Mouse (Mus musculus) liver, embryonic 13.5 days (tissue): Measurements from ENCODE around the gene Shisa6. TPM values are rescaled to one million over a fixed set of nuclear protein-coding genes. Genes with fewer than 3 reads are reported as not detected.
A peak's percentile ranks its signal among the peaks of the same experiment; 100 is the strongest.

ENCODE experiments used
- ATAC-seq: fragments of 200-750 bp; cut with Nextera tagmentation; 2 replicates; pipeline ENCODE4 v1.8.0; 2017; ENCODE audit warnings: low read depth, mild to moderate bottlenecking, moderate number of reproducible peaks, moderate library complexity
- DNase-seq: peaks from one replicate; pipeline ENCODE4 v3.0.0; 2022
- H3K27ac ChIP-seq: fragments of 300-500 bp; sonication (generic); 2 replicates; pipeline ENCODE4 v1.5.1; 2015; ENCODE audit warnings: moderate library complexity, mild to moderate bottlenecking, inconsistent platforms
- H3K27me3 ChIP-seq: fragments of 300-500 bp; sonication (generic); 2 replicates; pipeline ENCODE4 v1.6.1; 2015; ENCODE audit warnings: mild to moderate bottlenecking, inconsistent platforms
- H3K36me3 ChIP-seq: fragments of 300-500 bp; sonication (generic); 2 replicates; pipeline ENCODE4 v1.6.1; 2015; ENCODE audit warnings: mild to moderate bottlenecking, inconsistent platforms
- H3K4me1 ChIP-seq: fragments of 300-500 bp; sonication (generic); replicated peaks from 2 replicates; pipeline ENCODE4 v1.6.1; 2015; ENCODE audit warnings: inconsistent platforms
- H3K4me2 ChIP-seq: fragments of 300-500 bp; sonication (generic); 2 replicates; pipeline ENCODE4 v1.6.1; 2015; ENCODE audit warnings: inconsistent platforms, mild to moderate bottlenecking, moderate library complexity
- H3K4me3 ChIP-seq: fragments of 300-500 bp; sonication (generic); replicated peaks from 2 replicates; pipeline ENCODE4 v1.5.1; 2015; ENCODE audit warnings: mild to moderate bottlenecking, inconsistent platforms
- H3K9ac ChIP-seq: fragments of 300-500 bp; sonication (generic); 2 replicates; pipeline ENCODE4 v1.6.1; 2015; ENCODE audit warnings: mild to moderate bottlenecking, inconsistent platforms
- H3K9me3 ChIP-seq: fragments of 300-500 bp; sonication (generic); replicated peaks from 2 replicates; pipeline ENCODE4 v1.6.1; 2016; ENCODE audit warnings: inconsistent platforms
- WGBS: fragments of 180-500 bp; shearing (Covaris S2); methylation state at CpG from one replicate; pipeline ENCODE4 v1.1.7; 2015; ENCODE audit not compliant: insufficient replicate concordance; 5-methylcytosine and 5-hydroxymethylcytosine counted together
- polyA plus RNA-seq: library from polyadenylated mRNA; unstranded; fragments of >200 nt; fragmentation: Nextera tagmentation; extraction: Ambion mirVana; gene quantifications from 2 replicates; pipeline ENCODE4 v1.2.1, GENCODE M21; 2015

Gene Shisa6
- polyA plus RNA-seq, 1 experiment from 2014 or later, result not detected

DNA sequence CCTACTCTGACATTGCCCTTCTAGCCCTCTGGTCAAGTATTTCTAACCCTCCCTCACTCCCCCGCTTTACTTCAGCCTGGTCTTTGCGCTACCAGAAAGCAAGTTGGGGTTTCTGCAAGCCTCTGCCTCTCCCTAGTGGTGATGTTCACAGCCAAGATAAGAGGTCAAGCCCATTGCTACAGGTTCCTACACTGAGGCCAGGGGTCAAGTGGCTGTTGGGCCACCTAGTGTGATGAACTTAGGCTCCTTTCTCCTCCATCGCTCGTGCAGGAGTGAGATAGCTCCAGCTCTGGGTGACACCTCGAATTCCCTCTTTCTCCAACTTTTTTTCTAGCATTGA lies 1.2 kb upstream of the Shisa6 start:
- Histone ChIP-seq H3K4me2 (no peak overlapping the region), H3K9ac (no peak overlapping the region), H3K27ac (no peak overlapping the region), H3K4me3 (peak overlapping the region; percentile 42), H3K9me3 (no peaks in the 10 kb centered on the region), H3K4me1 (no peaks in the 10 kb centered on the region), H3K27me3 (peaks cover 76% of the 10 kb centered on the region), H3K36me3 (no peaks in the 10 kb centered on the region)
- WGBS, result 6% methylated on average over 5 of the region's 5 CpGs
- no peak for DNase-seq
- ATAC-seq, result no peak

GRCm38 (mm10) chr11:66526046-66526980 lies 549 bp upstream of the Shisa6 start:
- peaks cover 76% of the 10 kb centered on the region for H3K27me3 ChIP-seq
- no peak overlapping the region for H3K9ac ChIP-seq
- H3K4me3 ChIP-seq, result peak overlapping the region; percentile 42
- no peaks in the 10 kb centered on the region for H3K36me3 ChIP-seq
- peak overlapping the region; percentile 52 for H3K4me2 ChIP-seq
- no peak overlapping the region for H3K27ac ChIP-seq
- ATAC-seq (no peak), DNase-seq (no peak)
- no peaks in the 10 kb centered on the region for H3K9me3 ChIP-seq
- under 1% methylated on average over 86 of the region's 126 CpGs for WGBS
- H3K4me1 ChIP-seq, result no peaks in the 10 kb centered on the region

DNA sequence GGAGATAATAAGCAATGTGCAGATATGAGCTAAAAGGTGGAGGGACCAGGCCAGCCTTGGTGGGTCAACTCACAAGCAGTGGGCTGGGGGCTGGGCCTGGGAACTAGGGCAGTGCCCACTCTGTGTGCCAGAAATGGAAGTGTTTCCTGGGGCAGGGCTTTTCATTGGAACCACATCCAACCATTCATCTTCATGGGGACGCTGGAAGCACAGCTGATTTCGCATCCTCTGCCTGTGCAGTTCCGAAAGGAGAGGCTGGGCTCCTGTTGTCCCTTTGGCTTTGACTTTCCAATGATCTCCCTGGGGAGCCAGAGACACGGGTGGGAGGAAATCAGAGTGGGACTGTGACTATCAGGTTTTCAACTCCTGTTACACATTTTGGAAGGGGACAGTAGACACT lies 1.5 kb downstream of the Shisa6 start:
- no peak overlapping the region for H3K4me3 ChIP-seq
- no peaks in the 10 kb centered on the region for H3K36me3 ChIP-seq
- DNase-seq, result no peak
- no peak overlapping the region for H3K9ac ChIP-seq
- H3K27me3 ChIP-seq, result peaks cover 72% of the 10 kb centered on the region
- WGBS, result 47% methylated on average over 4 of the region's 4 CpGs
- H3K4me1 ChIP-seq, result no peaks in the 10 kb centered on the region
- no peak overlapping the region for H3K27ac ChIP-seq
- H3K4me2 ChIP-seq, result no peak overlapping the region
- no peaks in the 10 kb centered on the region for H3K9me3 ChIP-seq
- ATAC-seq, result no peak

- H3K4me1 ChIP-seq, result no peaks in the 10 kb centered on the region
- H3K4me3 ChIP-seq, result no peak overlapping the region
- no peaks in the 10 kb centered on the region for H3K9me3 ChIP-seq
- no peaks in the 10 kb centered on the region for H3K36me3 ChIP-seq
- no peak overlapping the region for H3K27ac ChIP-seq
- no peak for ATAC-seq
- WGBS, result 51% methylated on average over 4 of the region's 4 CpGs
- DNase-seq, result no peak
- no peak overlapping the region for H3K9ac ChIP-seq
- peaks cover 53% of the 10 kb centered on the region for H3K27me3 ChIP-seq
- no peak overlapping the region for H3K4me2 ChIP-seq
Measured at GRCm38 (mm10) chr11:66522376-66522775, 3.4 kb downstream of the Shisa6 start.

DNA sequence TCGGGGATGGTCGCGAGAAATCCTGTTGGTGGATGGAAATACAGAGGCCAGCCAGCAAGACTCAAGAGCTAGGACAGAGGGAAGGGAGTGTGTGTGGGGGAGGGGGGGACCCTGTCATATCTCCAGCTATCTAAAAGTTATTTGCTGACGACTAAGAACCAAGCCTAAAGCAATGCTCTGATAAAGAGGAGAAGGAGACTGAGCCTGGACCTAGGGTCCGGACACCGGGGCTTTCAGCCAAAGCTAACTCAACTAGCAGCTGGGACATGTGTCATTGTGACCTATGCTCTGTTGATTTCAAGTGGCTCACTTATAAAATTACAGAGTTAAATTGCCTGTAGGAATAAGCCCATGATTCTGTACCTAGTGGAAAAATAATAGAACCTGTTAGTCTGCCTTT lies 6.4 kb downstream of the Shisa6 start:
- DNase-seq (no peak), ATAC-seq (no peak)
- Histone ChIP-seq H3K9me3 (no peaks in the 10 kb centered on the region; the same call in 1 of the 2 replicates), H3K36me3 (no peaks in the 10 kb centered on the region), H3K27me3 (peaks cover 23% of the 10 kb centered on the region), H3K4me3 (no peak overlapping the region), H3K9ac (no peak overlapping the region), H3K4me1 (no peaks in the 10 kb centered on the region), H3K4me2 (no peak overlapping the region), H3K27ac (no peak overlapping the region)
- WGBS, result 73% methylated on average over 6 of the region's 6 CpGs

- no peak overlapping the region for H3K4me3 ChIP-seq
- no peaks in the 10 kb centered on the region; the same call in 1 of the 2 replicates for H3K9me3 ChIP-seq
- H3K27ac ChIP-seq, result no peak overlapping the region
- H3K36me3 ChIP-seq, result no peaks in the 10 kb centered on the region
- H3K9ac ChIP-seq, result no peak overlapping the region
- H3K27me3 ChIP-seq, result no peaks in the 10 kb centered on the region
- no peak for ATAC-seq
- DNase-seq, result no peak
- no peaks in the 10 kb centered on the region for H3K4me1 ChIP-seq
- no peak overlapping the region for H3K4me2 ChIP-seq
- 51% methylated on average over 5 of the region's 5 CpGs for WGBS
Measured at GRCm38 (mm10) chr11:66514346-66514745, 11.4 kb downstream of the Shisa6 start.

DNA sequence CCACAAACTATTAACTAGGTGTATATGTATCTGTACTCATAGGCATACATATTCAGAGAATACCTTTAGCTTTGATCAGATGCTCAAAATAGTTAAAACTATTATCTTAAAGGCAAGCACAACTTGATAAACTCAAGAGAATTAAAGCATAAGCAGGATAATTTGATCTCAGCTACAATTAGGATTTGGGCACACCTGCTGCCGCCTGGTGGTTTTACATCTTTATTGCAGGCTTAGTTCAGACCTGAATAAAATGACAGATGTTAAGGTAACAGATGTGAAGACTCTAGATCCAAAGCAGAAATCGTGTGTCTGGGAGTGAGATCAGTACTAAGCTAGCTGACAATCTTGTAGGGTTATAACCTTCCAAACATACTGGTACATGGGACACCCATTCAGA lies 24.8 kb downstream of the Shisa6 start:
- H3K4me3 ChIP-seq, result no peak overlapping the region
- ATAC-seq (no peak), DNase-seq (no peak)
- H3K27ac ChIP-seq, result no peak overlapping the region
- H3K9ac ChIP-seq, result no peak overlapping the region
- no peaks in the 10 kb centered on the region for H3K36me3 ChIP-seq
- no peaks in the 10 kb centered on the region for H3K9me3 ChIP-seq
- no peaks in the 10 kb centered on the region for H3K27me3 ChIP-seq
- H3K4me1 ChIP-seq, result no peaks in the 10 kb centered on the region
- 44% methylated on average over 2 of the region's 2 CpGs for WGBS
- no peak overlapping the region for H3K4me2 ChIP-seq

GRCm38 (mm10) chr11:66498857-66499445 lies 26.8 kb downstream of the Shisa6 start:
- DNase-seq (no peak), ATAC-seq (no peak)
- no peaks in the 10 kb centered on the region for H3K27me3 ChIP-seq
- 70% methylated on average over 9 of the region's 9 CpGs for WGBS
- H3K4me1 ChIP-seq, result no peaks in the 10 kb centered on the region
- H3K9ac ChIP-seq, result no peak overlapping the region
- no peaks in the 10 kb centered on the region for H3K36me3 ChIP-seq
- H3K9me3 ChIP-seq, result no peaks in the 10 kb centered on the region
- H3K27ac ChIP-seq, result no peak overlapping the region
- no peak overlapping the region for H3K4me3 ChIP-seq
- no peak overlapping the region for H3K4me2 ChIP-seq

DNA sequence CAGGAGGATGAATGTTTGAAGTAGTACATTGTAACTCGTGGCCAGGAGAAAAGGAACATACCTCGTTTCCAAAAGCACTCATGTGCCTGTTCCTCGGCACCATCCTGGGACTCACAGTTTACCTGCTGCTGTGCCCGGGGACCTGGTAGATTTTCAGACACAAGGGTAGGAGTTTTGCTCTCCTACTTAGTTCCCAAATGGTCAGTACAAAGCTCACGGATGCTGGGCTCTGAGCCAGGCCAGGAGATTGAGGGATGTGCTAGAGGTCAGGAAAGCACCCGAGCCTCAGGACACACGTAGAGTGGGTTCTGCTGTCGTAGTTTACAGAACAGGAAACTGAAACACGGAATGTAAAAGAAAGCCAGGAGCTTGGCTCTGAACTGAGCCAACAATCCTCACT lies 29.5 kb downstream of the Shisa6 start:
- DNase-seq (no peak), ATAC-seq (no peak)
- Histone ChIP-seq H3K27ac (no peak overlapping the region), H3K9me3 (no peaks in the 10 kb centered on the region), H3K27me3 (no peaks in the 10 kb centered on the region), H3K36me3 (no peaks in the 10 kb centered on the region), H3K4me1 (no peaks in the 10 kb centered on the region), H3K4me2 (no peak overlapping the region), H3K4me3 (no peak overlapping the region), H3K9ac (no peak overlapping the region)
- WGBS, result 61% methylated on average over 9 of the region's 9 CpGs

DNA sequence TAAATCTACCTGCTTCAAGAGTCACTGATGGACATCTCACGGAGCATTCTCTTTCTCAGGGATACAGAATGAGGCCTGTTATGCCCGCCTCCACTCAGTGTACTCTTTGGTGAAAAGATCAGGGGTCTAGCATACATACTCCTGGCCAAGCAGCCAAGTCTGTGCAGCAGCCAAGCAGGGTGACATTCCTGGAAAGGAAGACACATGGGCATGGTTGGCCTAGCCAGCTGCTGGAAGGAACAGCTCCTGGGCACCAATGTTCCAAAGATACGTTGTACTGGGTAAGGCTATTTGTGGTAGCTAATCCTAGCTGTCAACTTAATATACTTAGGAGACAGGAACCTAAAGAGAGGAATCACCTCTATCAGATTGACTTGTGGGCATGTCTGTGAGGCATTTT lies 31.4 kb downstream of the Shisa6 start:
- no peak for ATAC-seq
- 59% methylated on average over 3 of the region's 3 CpGs for WGBS
- Histone ChIP-seq H3K27ac (no peak overlapping the region), H3K4me2 (no peak overlapping the region), H3K9me3 (no peaks in the 10 kb centered on the region), H3K27me3 (no peaks in the 10 kb centered on the region), H3K4me1 (no peaks in the 10 kb centered on the region), H3K4me3 (no peak overlapping the region), H3K9ac (no peak overlapping the region), H3K36me3 (no peaks in the 10 kb centered on the region)
- DNase-seq, result no peak

DNA sequence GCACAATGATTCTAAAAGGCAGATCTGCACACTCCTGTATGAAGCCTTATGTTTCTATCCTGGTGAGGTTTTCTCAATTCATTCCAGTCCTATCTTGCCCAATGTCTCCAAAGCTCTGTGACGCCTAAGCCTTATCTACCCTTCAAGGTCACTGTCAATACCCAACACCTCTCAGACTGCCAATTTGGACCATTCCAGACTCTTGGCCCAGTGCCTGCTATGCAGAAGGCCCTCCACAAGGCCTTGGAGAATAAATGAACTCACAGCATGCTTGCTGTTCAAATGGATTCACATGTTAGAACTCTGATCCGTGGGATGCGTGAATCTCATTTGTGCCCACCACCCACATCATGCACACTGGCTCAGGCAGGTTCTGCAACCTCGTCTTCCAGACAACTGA lies 38.0 kb downstream of the Shisa6 start:
- Histone ChIP-seq H3K9me3 (no peaks in the 10 kb centered on the region), H3K27ac (no peak overlapping the region), H3K4me2 (no peak overlapping the region), H3K9ac (no peak overlapping the region), H3K4me3 (no peak overlapping the region), H3K36me3 (no peaks in the 10 kb centered on the region), H3K4me1 (no peaks in the 10 kb centered on the region), H3K27me3 (no peaks in the 10 kb centered on the region)
- WGBS, result 57% methylated on average over 4 of the region's 4 CpGs
- DNase-seq (no peak), ATAC-seq (no peak)

DNA sequence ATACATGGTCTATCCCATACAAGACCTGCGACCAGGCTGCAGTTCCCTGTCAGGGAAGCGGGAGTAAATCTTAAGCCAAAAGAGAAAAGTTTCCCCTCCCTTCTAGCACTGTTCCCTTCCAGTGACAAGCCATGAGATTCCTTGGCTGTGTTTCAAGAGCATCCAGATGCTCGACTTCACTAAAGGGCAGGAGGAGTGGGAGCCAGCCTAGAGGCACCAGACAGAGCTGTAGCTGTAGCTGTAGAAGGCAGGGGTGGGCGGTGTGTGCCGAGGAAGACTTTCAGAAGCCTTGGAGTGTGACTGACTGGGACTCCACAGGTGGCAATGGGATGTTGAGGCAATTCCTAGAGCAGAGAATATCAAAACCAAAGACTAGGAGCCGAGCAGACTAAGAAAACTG lies 43.3 kb downstream of the Shisa6 start:
- H3K36me3 ChIP-seq, result no peaks in the 10 kb centered on the region
- H3K9me3 ChIP-seq, result no peaks in the 10 kb centered on the region
- H3K4me1 ChIP-seq, result no peaks in the 10 kb centered on the region
- H3K4me2 ChIP-seq, result no peak overlapping the region
- ATAC-seq (no peak), DNase-seq (no peak)
- H3K27ac ChIP-seq, result no peak overlapping the region
- 56% methylated on average over 6 of the region's 6 CpGs for WGBS
- no peaks in the 10 kb centered on the region for H3K27me3 ChIP-seq
- H3K4me3 ChIP-seq, result no peak overlapping the region
- H3K9ac ChIP-seq, result no peak overlapping the region
